Mouse (Mus musculus): ENCODE results near the gene Gm9376. TPM values are rescaled to one million over a fixed set of nuclear protein-coding genes. Genes with fewer than 3 reads are reported as not detected.

Gene Gm9376
- total RNA-seq (2015) (not detected in 2 replicates), total RNA-seq (2017) (not detected in 2 replicates)

GRCm38 (mm10) chr14:118266660-118267059 lies at the start of gene Gm9376:
Gene Gm9376 (plus strand): TSS chr14:118266960.
- ATAC-seq (ENCODE audit: poor library complexity, severe bottlenecking): no peak

GRCm38 (mm10) chr14:118220885-118221284 lies 45.9 kb upstream of the Gm9376 start:
- no peak for ATAC-seq (ENCODE audit: poor library complexity, severe bottlenecking)

- no peak for ATAC-seq (ENCODE audit: poor library complexity, severe bottlenecking)
These were observed 41.6 kb upstream of the Gm9376 start for GRCm38 (mm10) chr14:118225061-118225743.

- ATAC-seq (ENCODE audit: poor library complexity, severe bottlenecking): no peak
These were observed 40.8 kb upstream of the Gm9376 start for GRCm38 (mm10) chr14:118225911-118226310.

GRCm38 (mm10) chr14:118226471-118227155 lies 40.1 kb upstream of the Gm9376 start:
- ATAC-seq (ENCODE audit: poor library complexity, severe bottlenecking): no peak

- no peak for ATAC-seq (ENCODE audit: poor library complexity, severe bottlenecking)
These were observed 34.3 kb upstream of the Gm9376 start for GRCm38 (mm10) chr14:118232381-118232970.

GRCm38 (mm10) chr14:118233786-118234540 lies 32.8 kb upstream of the Gm9376 start:
- no peak for ATAC-seq (ENCODE audit: poor library complexity, severe bottlenecking)

- ATAC-seq (ENCODE audit: poor library complexity, severe bottlenecking): no peak
These were observed 32.1 kb upstream of the Gm9376 start for GRCm38 (mm10) chr14:118234541-118235210.

- no peak for ATAC-seq (ENCODE audit: poor library complexity, severe bottlenecking)
These were observed 31.3 kb upstream of the Gm9376 start for GRCm38 (mm10) chr14:118235361-118235972.

GRCm38 (mm10) chr14:118235973-118236885 lies 30.5 kb upstream of the Gm9376 start:
- ATAC-seq (ENCODE audit: poor library complexity, severe bottlenecking): no peak

GRCm38 (mm10) chr14:118236886-118237289 lies 29.9 kb upstream of the Gm9376 start, which contains the start of gene Sox21:
Gene Sox21 (minus strand): TSS chr14:118237030.
- no peak for ATAC-seq (ENCODE audit: poor library complexity, severe bottlenecking)

- no peak for ATAC-seq (ENCODE audit: poor library complexity, severe bottlenecking)
These were observed 29.0 kb upstream of the Gm9376 start for GRCm38 (mm10) chr14:118237786-118238185.

GRCm38 (mm10) chr14:118239351-118239750 lies 27.4 kb upstream of the Gm9376 start:
- no peak for ATAC-seq (ENCODE audit: poor library complexity, severe bottlenecking)

GRCm38 (mm10) chr14:118241416-118241815 lies 25.3 kb upstream of the Gm9376 start:
- peak; percentile 55; the same call in 1 of the 2 replicates for ATAC-seq (ENCODE audit: poor library complexity, severe bottlenecking)

- no peak for ATAC-seq (ENCODE audit: poor library complexity, severe bottlenecking)
These were observed 13.4 kb upstream of the Gm9376 start for GRCm38 (mm10) chr14:118253381-118253780.

- no peak for ATAC-seq (ENCODE audit: poor library complexity, severe bottlenecking)
These were observed 2.1 kb downstream of the Gm9376 start for GRCm38 (mm10) chr14:118268849-118269248.

- ATAC-seq (ENCODE audit: poor library complexity, severe bottlenecking): no peak
These were observed 6.1 kb downstream of the Gm9376 start for GRCm38 (mm10) chr14:118272594-118273555.
